Mouse (Mus musculus) hindbrain, embryonic 11.5 days (tissue): ENCODE measurements around the gene Acot9. TPM values are rescaled to one million over a fixed set of nuclear protein-coding genes. Genes with fewer than 3 reads are reported as not detected.
A peak's percentile ranks its signal among the peaks of the same experiment; 100 is the strongest.

ENCODE experiments used
- ATAC-seq: fragments of 200-750 bp; cut with Nextera tagmentation; 2 replicates; pipeline ENCODE4 v1.8.0; 2017; ENCODE audit warnings: mild to moderate bottlenecking, moderate TSS enrichment, moderate library complexity; ENCODE audit not compliant: low FRiP score
- DNase-seq: peaks from one replicate; pipeline ENCODE4 v3.0.0-alpha.2; 2015; ENCODE audit warnings: low spot score
- H3K27ac ChIP-seq: fragments of 300-500 bp; sonication (generic); 2 replicates; pipeline ENCODE4 v1.5.1; 2014; ENCODE audit warnings: mild to moderate bottlenecking, low read depth, low read length
- H3K27me3 ChIP-seq: fragments of 300-500 bp; sonication (generic); 2 replicates; pipeline ENCODE4 v1.6.1; 2014; ENCODE audit warnings: mild to moderate bottlenecking, low read length, moderate library complexity, mixed read lengths; ENCODE audit not compliant: control insufficient read depth, insufficient read depth
- H3K36me3 ChIP-seq: fragments of 300-500 bp; sonication (generic); 2 replicates; pipeline ENCODE4 v1.6.1; 2014; ENCODE audit warnings: mild to moderate bottlenecking, low read length, moderate library complexity, mixed read lengths; ENCODE audit not compliant: control insufficient read depth, insufficient read depth
- H3K4me1 ChIP-seq: fragments of 300-500 bp; sonication (generic); replicated peaks from 2 replicates; pipeline ENCODE4 v1.6.1; 2014; ENCODE audit warnings: low read length, mixed read lengths; ENCODE audit not compliant: control insufficient read depth, insufficient read depth
- H3K4me2 ChIP-seq: fragments of 300-500 bp; sonication (generic); replicated peaks from 2 replicates; pipeline ENCODE4 v1.6.1; 2014; ENCODE audit warnings: mild to moderate bottlenecking, low read depth, low read length
- H3K4me3 ChIP-seq: fragments of 300-500 bp; sonication (generic); 2 replicates; pipeline ENCODE4 v1.5.1; 2014; ENCODE audit warnings: low read depth, low read length
- H3K9ac ChIP-seq: fragments of 300-500 bp; sonication (generic); 2 replicates; pipeline ENCODE4 v1.6.1; 2014; ENCODE audit warnings: low read depth, low read length
- H3K9me3 ChIP-seq: fragments of 300-500 bp; sonication (generic); 2 replicates; pipeline ENCODE4 v1.6.1; 2016; ENCODE audit warnings: low read length; ENCODE audit not compliant: control insufficient read depth
- WGBS: fragments of 180-500 bp; shearing (Covaris S2); extraction: QIAGEN DNeasy Blood & Tissue Kit; methylation state at CpG from one replicate; pipeline ENCODE4 v1.1.7; 2014; 5-methylcytosine and 5-hydroxymethylcytosine counted together
- polyA plus RNA-seq: library from polyadenylated mRNA; unstranded; fragments of >200 nt; fragmentation: Nextera tagmentation; extraction: Ambion mirVana; gene quantifications from 2 replicates; pipeline ENCODE4 v1.2.1, GENCODE M21; 2014

Gene Acot9
- polyA plus RNA-seq, 1 experiment from 2014 or later, result 28.1 TPM

DNA sequence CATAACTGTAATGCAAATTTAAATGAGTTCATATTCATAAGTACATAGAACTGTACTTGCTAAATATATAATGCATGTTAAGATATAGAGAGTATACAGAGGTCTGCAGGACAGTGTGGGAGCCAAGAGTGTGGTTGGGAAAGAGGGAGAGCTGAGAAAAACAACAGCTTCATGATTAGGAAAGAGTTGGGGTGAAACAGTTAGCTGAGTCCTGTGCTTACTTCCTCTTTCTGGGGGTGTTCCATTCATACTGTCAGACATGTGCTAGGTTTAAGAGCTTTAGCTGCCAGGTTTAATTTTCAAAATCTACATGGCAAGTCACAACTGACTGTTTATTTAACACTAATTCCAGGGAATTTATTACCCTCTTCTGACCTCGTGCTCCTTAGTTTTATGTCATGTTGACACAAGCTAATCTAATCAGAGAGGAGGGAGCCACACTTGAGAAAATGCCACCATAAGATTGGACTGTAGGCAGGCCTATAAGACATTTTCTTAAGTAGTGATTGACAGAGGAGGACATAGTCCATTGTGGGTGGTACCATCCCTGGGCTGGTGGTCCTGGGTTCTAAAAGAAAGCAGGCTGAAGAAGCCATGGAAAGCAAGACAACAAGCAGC lies 18.3 kb downstream of the Acot9 start:
- no peaks in the 10 kb centered on the region for H3K9me3 ChIP-seq
- H3K27me3 ChIP-seq, result no peaks in the 10 kb centered on the region
- H3K4me2 ChIP-seq, result no peak overlapping the region
- no peak overlapping the region for H3K27ac ChIP-seq
- no peaks in the 10 kb centered on the region for H3K4me1 ChIP-seq
- H3K4me3 ChIP-seq, result no peak overlapping the region
- H3K36me3 ChIP-seq, result no peaks in the 10 kb centered on the region
- ATAC-seq (no peak), DNase-seq (no peak)
- no peak overlapping the region for H3K9ac ChIP-seq
- 93% methylated on average over 1 of the region's 1 CpGs for WGBS

DNA sequence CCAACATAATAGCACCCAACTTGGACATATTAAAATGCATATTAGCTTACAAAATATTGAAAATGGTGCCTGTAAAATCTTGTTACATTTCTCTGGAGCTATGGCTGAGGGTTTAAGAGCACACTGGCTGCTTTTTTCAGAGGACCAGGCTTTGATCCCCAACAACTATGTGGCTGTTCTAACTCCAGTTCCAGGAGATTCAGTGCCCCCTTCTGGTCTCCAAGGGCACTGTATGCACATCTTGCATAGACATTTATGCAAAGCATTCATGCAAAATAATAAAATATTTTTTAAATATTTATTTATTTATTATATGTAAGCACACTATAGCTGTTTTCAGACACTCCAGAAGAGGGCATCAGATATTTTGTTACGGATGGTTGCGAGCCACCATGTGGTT lies 44.1 kb downstream of the Acot9 start:
- no peak overlapping the region for H3K4me2 ChIP-seq
- H3K27me3 ChIP-seq, result no peaks in the 10 kb centered on the region
- no peaks in the 10 kb centered on the region for H3K36me3 ChIP-seq
- DNase-seq, result no peak
- no peaks in the 10 kb centered on the region for H3K4me1 ChIP-seq
- ATAC-seq, result no peak
- no peak overlapping the region for H3K9ac ChIP-seq
- WGBS, result 100% methylated on average over 2 of the region's 2 CpGs
- H3K9me3 ChIP-seq, result no peaks in the 10 kb centered on the region
- no peak overlapping the region for H3K4me3 ChIP-seq
- no peak overlapping the region for H3K27ac ChIP-seq

DNA sequence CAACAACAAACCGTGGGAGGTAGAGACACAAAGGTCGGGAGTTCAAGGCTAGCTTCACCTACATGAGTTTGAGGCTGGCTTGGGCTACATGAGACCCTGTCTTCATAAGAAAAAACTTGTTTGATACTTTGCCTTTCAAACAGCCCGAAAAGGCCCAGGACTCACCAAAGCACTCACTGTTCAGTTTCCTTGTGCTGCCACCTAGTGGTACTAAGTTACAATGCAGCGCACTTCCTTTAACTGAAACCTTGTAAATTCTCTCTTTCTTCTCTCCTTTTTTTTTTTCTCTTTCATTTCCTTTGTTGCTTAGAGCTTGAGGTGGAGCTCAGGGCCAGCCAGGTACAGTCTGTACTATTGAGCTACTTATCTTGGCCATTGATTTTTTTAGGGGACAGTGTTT lies 55.8 kb downstream of the Acot9 start:
- 0 out of 2 replicates have a peak, but pooled peaks have one; percentile 38 for ATAC-seq

GRCm38 (mm10) chrX:155337567-155337904 lies 75.3 kb downstream of the Acot9 start:
- 14% methylated on average over 7 of the region's 7 CpGs for WGBS
- no peak for DNase-seq

More for the DNA sequence above, 55.8 kb downstream of the Acot9 start:
- Histone ChIP-seq H3K4me2 (no peak overlapping the region), H3K4me1 (no peaks in the 10 kb centered on the region), H3K27ac (no peak overlapping the region), H3K9me3 (no peaks in the 10 kb centered on the region), H3K4me3 (no peak overlapping the region), H3K36me3 (no peaks in the 10 kb centered on the region), H3K27me3 (no peaks in the 10 kb centered on the region), H3K9ac (no peak overlapping the region)
- peak; percentile 59 for DNase-seq
- WGBS, result 33% methylated on average over 4 of the region's 4 CpGs

GRCm38 (mm10) chrX:155337905-155338721 lies 75.9 kb downstream of the Acot9 start:
- H3K9ac ChIP-seq, result peak overlapping the region; percentile 54
- 10% methylated on average over 48 of the region's 49 CpGs for WGBS
- H3K27ac ChIP-seq, result no peak overlapping the region
- no peaks in the 10 kb centered on the region for H3K4me1 ChIP-seq
- H3K9me3 ChIP-seq, result no peaks in the 10 kb centered on the region
- ATAC-seq (peak; percentile 99), DNase-seq (peak; percentile 88)
- H3K36me3 ChIP-seq, result no peaks in the 10 kb centered on the region
- peak overlapping the region; percentile 35 for H3K4me2 ChIP-seq
- peak overlapping the region; percentile 54 for H3K4me3 ChIP-seq
- H3K27me3 ChIP-seq, result no peaks in the 10 kb centered on the region

More at GRCm38 (mm10) chrX:155337567-155337904, 75.3 kb downstream of the Acot9 start:
- Histone ChIP-seq H3K9ac (peak overlapping the region; percentile 54), H3K27me3 (no peaks in the 10 kb centered on the region), H3K9me3 (no peaks in the 10 kb centered on the region), H3K27ac (no peak overlapping the region), H3K4me3 (peak overlapping the region; percentile 54), H3K4me1 (no peaks in the 10 kb centered on the region), H3K4me2 (peak overlapping the region; percentile 35), H3K36me3 (no peaks in the 10 kb centered on the region)
- no peak for ATAC-seq

GRCm38 (mm10) chrX:155340654-155341053 lies 78.4 kb downstream of the Acot9 start, which contains the start of gene Prdx4:
Gene Prdx4, minus strand, starts transcription at chrX:155340754.
- Histone ChIP-seq H3K4me2 (no peak within 1 kb of the TSS), H3K27me3 (no peaks in the 10 kb centered on the region), H3K9ac (no peak within 1 kb of the TSS), H3K36me3 (no peaks in the 10 kb centered on the region), H3K4me3 (no peak within 1 kb of the TSS), H3K27ac (no peak within 1 kb of the TSS), H3K9me3 (no peaks in the 10 kb centered on the region), H3K4me1 (no peaks in the 10 kb centered on the region)
- ATAC-seq (no peak), DNase-seq (no peak)

GRCm38 (mm10) chrX:155346249-155346648 lies 84.0 kb downstream of the Acot9 start:
- no peak for ATAC-seq
- no peaks in the 10 kb centered on the region for H3K36me3 ChIP-seq
- H3K27ac ChIP-seq, result no peak overlapping the region
- H3K4me2 ChIP-seq, result no peak overlapping the region
- no peak overlapping the region for H3K4me3 ChIP-seq
- WGBS, result 98% methylated on average over 2 of the region's 2 CpGs
- DNase-seq, result no peak
- no peaks in the 10 kb centered on the region for H3K27me3 ChIP-seq
- no peaks in the 10 kb centered on the region for H3K4me1 ChIP-seq
- H3K9ac ChIP-seq, result no peak overlapping the region
- no peaks in the 10 kb centered on the region for H3K9me3 ChIP-seq
